Mouse (Mus musculus): ENCODE results near the gene Atpaf1. TPM values are rescaled to one million over a fixed set of nuclear protein-coding genes. Genes with fewer than 3 reads are reported as not detected.

The Atpaf1 gene
- total and polyA plus RNA-seq, 2 experiments from 2014 or later: 25.9 to 37.8 TPM

- 71% methylated on average over 7 of the region's 7 CpGs for WGBS
- H3K9ac ChIP-seq (replicated peaks; ENCODE audit: low read length, poor library complexity, severe bottlenecking): no peak overlapping the region
- ATAC-seq (ENCODE audit: low FRiP score) (no peak), DNase-seq (ENCODE audit: low spot score) (no peak)
- no peaks in the 10 kb centered on the region for H3K27me3 ChIP-seq (ENCODE audit: insufficient read depth, low read length)
- H3K36me3 ChIP-seq (ENCODE audit: insufficient read depth, low read length): peaks cover 5% of the 10 kb centered on the region
- no peaks in the 10 kb centered on the region for H3K4me1 ChIP-seq (ENCODE audit: insufficient read depth, low read length)
- no peak for TF ChIP-seq CTCF (IDR thresholded peaks at IDR 0.05)
- H3K4me2 ChIP-seq (ENCODE audit: low read depth, low read length, poor library complexity, severe bottlenecking): no peak overlapping the region
- H3K9me3 ChIP-seq (ENCODE audit: low read length): no peaks in the 10 kb centered on the region
- no peak overlapping the region for H3K27ac ChIP-seq (ENCODE audit: low read depth, low read length)
- H3K4me3 ChIP-seq (ENCODE audit: low read depth, low read length): no peak overlapping the region
Measured at GRCm38 (mm10) chr4:115863352-115863751, 78.7 kb downstream of the Atpaf1 start.

GRCm38 (mm10) chr4:115863880-115864279 is 79.3 kb downstream of the Atpaf1 start:
- H3K4me1 ChIP-seq (ENCODE audit: insufficient read depth, low read length): no peaks in the 10 kb centered on the region
- no peak for ATAC-seq (ENCODE audit: low FRiP score)
- DNase-seq (ENCODE audit: low spot score): no peak
- no peak overlapping the region for H3K9ac ChIP-seq (replicated peaks; ENCODE audit: low read length, poor library complexity, severe bottlenecking)
- no peak overlapping the region for H3K4me3 ChIP-seq (ENCODE audit: low read depth, low read length)
- H3K27ac ChIP-seq (ENCODE audit: low read depth, low read length): no peak overlapping the region
- no peak for TF ChIP-seq CTCF (IDR thresholded peaks at IDR 0.05)
- 53% methylated on average over 10 of the region's 10 CpGs for WGBS
- no peaks in the 10 kb centered on the region for H3K9me3 ChIP-seq (ENCODE audit: low read length)
- no peaks in the 10 kb centered on the region for H3K27me3 ChIP-seq (ENCODE audit: insufficient read depth, low read length)
- no peak overlapping the region for H3K4me2 ChIP-seq (ENCODE audit: low read depth, low read length, poor library complexity, severe bottlenecking)
- H3K36me3 ChIP-seq (ENCODE audit: insufficient read depth, low read length): peaks cover 5% of the 10 kb centered on the region

Other genes with a start within 250 kb of the Atpaf1 start
- not detected in 2 replicates for gene Cyp4a31, start 221.2 kb upstream of the Atpaf1 start, total RNA-seq (2014; rRNA removed)
- gene Cyp4a31, start 221.2 kb upstream of the Atpaf1 start, polyA plus RNA-seq (2015; fragmentation: Nextera tagmentation; extraction: Ambion mirVana): not detected in 2 replicates
- not detected in 2 replicates for gene Cyp4a32, start 183.8 kb upstream of the Atpaf1 start, total RNA-seq (2014; rRNA removed)
- gene Cyp4a32, start 183.8 kb upstream of the Atpaf1 start, polyA plus RNA-seq (2015; fragmentation: Nextera tagmentation; extraction: Ambion mirVana): not detected in 2 replicates
- 1.9 and 4.0 TPM in 2 replicates for gene Cyp4b1, start 137.1 kb upstream of the Atpaf1 start, total RNA-seq (2014; rRNA removed)
- 1.7 and 1.9 TPM in 2 replicates for gene Cyp4b1, start 137.1 kb upstream of the Atpaf1 start, polyA plus RNA-seq (2015; fragmentation: Nextera tagmentation; extraction: Ambion mirVana)
- 16.7 and 17.2 TPM in 2 replicates for gene Efcab14, start 47.1 kb upstream of the Atpaf1 start, total RNA-seq (2014; rRNA removed)
- gene Efcab14, start 47.1 kb upstream of the Atpaf1 start, polyA plus RNA-seq (2015; fragmentation: Nextera tagmentation; extraction: Ambion mirVana): 13.2 and 16.2 TPM in 2 replicates
- gene Tex38, start 3.8 kb upstream of the Atpaf1 start, total RNA-seq (2014; rRNA removed): 0.49 and 1.2 TPM in 2 replicates
- 0.87 and 0.93 TPM in 2 replicates for gene Tex38, start 3.8 kb upstream of the Atpaf1 start, polyA plus RNA-seq (2015; fragmentation: Nextera tagmentation; extraction: Ambion mirVana)
- 3.7 and 12.1 TPM in 2 replicates for gene Mob3c, start 43.3 kb downstream of the Atpaf1 start, total RNA-seq (2014; rRNA removed)
- gene Mob3c, start 43.3 kb downstream of the Atpaf1 start, polyA plus RNA-seq (2015; fragmentation: Nextera tagmentation; extraction: Ambion mirVana): 2.8 and 3.1 TPM in 2 replicates
- 18.5 and 27.8 TPM in 2 replicates for gene Mknk1, start 54.4 kb downstream of the Atpaf1 start, total RNA-seq (2014; rRNA removed)
- gene Mknk1, start 54.4 kb downstream of the Atpaf1 start, polyA plus RNA-seq (2015; fragmentation: Nextera tagmentation; extraction: Ambion mirVana): 22.8 and 23.2 TPM in 2 replicates
- 0.09 and 0.11 TPM in 2 replicates for gene Kncn, start 99.6 kb downstream of the Atpaf1 start, total RNA-seq (2014; rRNA removed)
- gene Kncn, start 99.6 kb downstream of the Atpaf1 start, polyA plus RNA-seq (2015; fragmentation: Nextera tagmentation; extraction: Ambion mirVana): 0.16 and 0.25 TPM in 2 replicates
- gene 6430628N08Rik, start 105.9 kb downstream of the Atpaf1 start, total RNA-seq (2014; rRNA removed): 0.33 and 0.66 TPM in 2 replicates
- 0.94 and 1.2 TPM in 2 replicates for gene 6430628N08Rik, start 105.9 kb downstream of the Atpaf1 start, polyA plus RNA-seq (2015; fragmentation: Nextera tagmentation; extraction: Ambion mirVana)
- 9.6 and 10.3 TPM in 2 replicates for gene Dmbx1, start 155.1 kb downstream of the Atpaf1 start, total RNA-seq (2014; rRNA removed)
- 7.7 and 8.7 TPM in 2 replicates for gene Dmbx1, start 155.1 kb downstream of the Atpaf1 start, polyA plus RNA-seq (2015; fragmentation: Nextera tagmentation; extraction: Ambion mirVana)
- 25.8 and 43.1 TPM in 2 replicates for gene Faah, start 233.1 kb downstream of the Atpaf1 start, total RNA-seq (2014; rRNA removed)
- gene Faah, start 233.1 kb downstream of the Atpaf1 start, polyA plus RNA-seq (2015; fragmentation: Nextera tagmentation; extraction: Ambion mirVana): 30.6 and 31.2 TPM in 2 replicates

All from midbrain, postnatal 0 days (tissue).